Mouse (Mus musculus): ENCODE results near the gene Rabac1. TPM values are rescaled to one million over a fixed set of nuclear protein-coding genes. Genes with fewer than 3 reads are reported as not detected.

Gene Rabac1
- polyA plus RNA-seq, 1 experiment from 2014 or later = 176 TPM

- no peak overlapping the region for H3K4me2 ChIP-seq (replicated peaks)
- H3K9me3 ChIP-seq = no peaks in the 10 kb centered on the region
- H3K4me1 ChIP-seq (replicated peaks) = peaks cover 13% of the 10 kb centered on the region
- ATAC-seq = no peak
- WGBS = 28% methylated on average over 9 of the region's 9 CpGs
- H3K36me3 ChIP-seq = peaks cover 32% of the 10 kb centered on the region
- H3K27me3 ChIP-seq = no peaks in the 10 kb centered on the region
- no peak overlapping the region for H3K9ac ChIP-seq (replicated peaks)
- H3K4me3 ChIP-seq (replicated peaks) = no peak overlapping the region
- H3K27ac ChIP-seq = no peak overlapping the region
Observed at GRCm38 (mm10) chr7:24974893-24975595, 2.5 kb upstream of the Rabac1 start.

- peaks cover 26% of the 10 kb centered on the region for H3K36me3 ChIP-seq
- H3K4me2 ChIP-seq (replicated peaks) = no peak overlapping the region
- no peak overlapping the region for H3K27ac ChIP-seq
- no peaks in the 10 kb centered on the region for H3K9me3 ChIP-seq
- H3K4me1 ChIP-seq (replicated peaks) = peaks cover 13% of the 10 kb centered on the region
- H3K9ac ChIP-seq (replicated peaks) = no peak overlapping the region
- no peaks in the 10 kb centered on the region for H3K27me3 ChIP-seq
- WGBS = 81% methylated on average over 5 of the region's 5 CpGs
- H3K4me3 ChIP-seq (replicated peaks) = no peak overlapping the region
- ATAC-seq = no peak
Observed at GRCm38 (mm10) chr7:24973902-24974301, 1.3 kb upstream of the Rabac1 start.

- no peak overlapping the region for H3K9ac ChIP-seq (replicated peaks)
- 86% methylated on average over 4 of the region's 4 CpGs for WGBS
Observed at GRCm38 (mm10) chr7:24973208-24973607, 654 bp upstream of the Rabac1 start.

GRCm38 (mm10) chr7:24971261-24971971, 1.1 kb downstream of the Rabac1 start:
- Histone ChIP-seq H3K36me3 (peaks cover 9% of the 10 kb centered on the region), H3K4me1 (replicated peaks) (peaks cover 13% of the 10 kb centered on the region), H3K9ac (replicated peaks) (peak overlapping the region; percentile 85), H3K9me3 (no peaks in the 10 kb centered on the region), H3K27ac (peak overlapping the region; percentile 65), H3K27me3 (no peaks in the 10 kb centered on the region), H3K4me2 (replicated peaks) (peak overlapping the region; percentile 80), H3K4me3 (replicated peaks) (peak overlapping the region; percentile 76)
- WGBS = 8% methylated on average over 18 of the region's 19 CpGs
- peak; percentile 7 for ATAC-seq

More at GRCm38 (mm10) chr7:24973208-24973607, 654 bp upstream of the Rabac1 start:
- ATAC-seq = no peak
- Histone ChIP-seq H3K27me3 (no peaks in the 10 kb centered on the region), H3K9me3 (no peaks in the 10 kb centered on the region), H3K4me3 (replicated peaks) (no peak overlapping the region), H3K4me2 (replicated peaks) (no peak overlapping the region), H3K27ac (no peak overlapping the region), H3K4me1 (replicated peaks) (peaks cover 13% of the 10 kb centered on the region), H3K36me3 (peaks cover 20% of the 10 kb centered on the region)

- H3K27me3 ChIP-seq = no peaks in the 10 kb centered on the region
- H3K9ac ChIP-seq (replicated peaks) = no peak overlapping the region
- H3K9me3 ChIP-seq = no peaks in the 10 kb centered on the region
- no peak overlapping the region for H3K4me3 ChIP-seq (replicated peaks)
- peaks cover 13% of the 10 kb centered on the region for H3K4me1 ChIP-seq (replicated peaks)
- WGBS = 94% methylated on average over 3 of the region's 3 CpGs
- no peak overlapping the region for H3K27ac ChIP-seq
- no peak overlapping the region for H3K4me2 ChIP-seq (replicated peaks)
- no peak for ATAC-seq
- H3K36me3 ChIP-seq = peaks cover 9% of the 10 kb centered on the region
Observed at GRCm38 (mm10) chr7:24970341-24970740, 2.2 kb downstream of the Rabac1 start.

- H3K36me3 ChIP-seq = peaks cover 9% of the 10 kb centered on the region
- H3K27me3 ChIP-seq = no peaks in the 10 kb centered on the region
- no peak overlapping the region for H3K4me3 ChIP-seq (replicated peaks)
- ATAC-seq = no peak
- H3K4me1 ChIP-seq (replicated peaks) = peaks cover 13% of the 10 kb centered on the region
- H3K4me2 ChIP-seq (replicated peaks) = no peak overlapping the region
- H3K9ac ChIP-seq (replicated peaks) = no peak overlapping the region
- 74% methylated on average over 11 of the region's 12 CpGs for whole genome bisulfite sequencing
- H3K27ac ChIP-seq = no peak overlapping the region
- no peaks in the 10 kb centered on the region for H3K9me3 ChIP-seq
Observed at GRCm38 (mm10) chr7:24969805-24970204, 2.7 kb downstream of the Rabac1 start.

GRCm38 (mm10) chr7:24968463-24968862, 4.1 kb downstream of the Rabac1 start:
- Histone ChIP-seq H3K9ac (replicated peaks) (no peak overlapping the region), H3K4me1 (replicated peaks) (peaks cover 13% of the 10 kb centered on the region), H3K36me3 (peaks cover 9% of the 10 kb centered on the region), H3K4me2 (replicated peaks) (no peak overlapping the region), H3K27me3 (no peaks in the 10 kb centered on the region), H3K4me3 (replicated peaks) (no peak overlapping the region), H3K27ac (no peak overlapping the region), H3K9me3 (no peaks in the 10 kb centered on the region)
- no peak for ATAC-seq
- WGBS = 72% methylated on average over 6 of the region's 6 CpGs

GRCm38 (mm10) chr7:24967966-24968365, 4.6 kb downstream of the Rabac1 start:
- Histone ChIP-seq H3K9ac (replicated peaks) (no peak overlapping the region), H3K4me2 (replicated peaks) (no peak overlapping the region), H3K27me3 (no peaks in the 10 kb centered on the region), H3K27ac (no peak overlapping the region), H3K4me1 (replicated peaks) (peaks cover 13% of the 10 kb centered on the region), H3K36me3 (peaks cover 9% of the 10 kb centered on the region), H3K9me3 (no peaks in the 10 kb centered on the region), H3K4me3 (replicated peaks) (no peak overlapping the region)
- ATAC-seq = no peak
- 93% methylated on average over 8 of the region's 8 CpGs for WGBS

- Histone ChIP-seq H3K4me2 (replicated peaks) (no peak overlapping the region), H3K27me3 (no peaks in the 10 kb centered on the region), H3K4me1 (replicated peaks) (no peaks in the 10 kb centered on the region), H3K36me3 (peaks cover 6% of the 10 kb centered on the region), H3K4me3 (replicated peaks) (no peak overlapping the region), H3K9ac (replicated peaks) (no peak overlapping the region), H3K9me3 (no peaks in the 10 kb centered on the region), H3K27ac (no peak overlapping the region)
- peak; percentile 59 for ATAC-seq
- WGBS = 10% methylated on average over 5 of the region's 5 CpGs
Observed at GRCm38 (mm10) chr7:24964897-24965535, 7.5 kb downstream of the Rabac1 start.

- no peak for ATAC-seq
- H3K9ac ChIP-seq (replicated peaks) = no peak overlapping the region
- H3K27ac ChIP-seq = no peak overlapping the region
- no peaks in the 10 kb centered on the region for H3K36me3 ChIP-seq
- no peak overlapping the region for H3K4me2 ChIP-seq (replicated peaks)
- H3K4me1 ChIP-seq (replicated peaks) = no peaks in the 10 kb centered on the region
- no peaks in the 10 kb centered on the region for H3K27me3 ChIP-seq
- H3K4me3 ChIP-seq (replicated peaks) = no peak overlapping the region
- 83% methylated on average over 2 of the region's 2 CpGs for WGBS
- no peaks in the 10 kb centered on the region for H3K9me3 ChIP-seq
Observed at GRCm38 (mm10) chr7:24964288-24964687, 8.3 kb downstream of the Rabac1 start.

- H3K9ac ChIP-seq (replicated peaks) = peak overlapping the region; percentile 59
- no peak for ATAC-seq
- 2% methylated on average over 26 of the region's 33 CpGs for WGBS
- no peak overlapping the region for H3K27ac ChIP-seq
- H3K4me3 ChIP-seq (replicated peaks) = peak overlapping the region; percentile 37
- H3K9me3 ChIP-seq = no peaks in the 10 kb centered on the region; the same call in 1 of the 2 replicates
- H3K36me3 ChIP-seq = no peaks in the 10 kb centered on the region
- H3K4me2 ChIP-seq (replicated peaks) = peak overlapping the region; percentile 58
- H3K4me1 ChIP-seq (replicated peaks) = peaks cover 39% of the 10 kb centered on the region
- peaks cover 71% of the 10 kb centered on the region for H3K27me3 ChIP-seq
Observed at GRCm38 (mm10) chr7:24955226-24955625, 17.3 kb downstream of the Rabac1 start.

GRCm38 (mm10) chr7:24954450-24954849, 18.1 kb downstream of the Rabac1 start:
- H3K27ac ChIP-seq = no peak overlapping the region
- no peaks in the 10 kb centered on the region; the same call in 1 of the 2 replicates for H3K9me3 ChIP-seq
- H3K4me2 ChIP-seq (replicated peaks) = peak overlapping the region; percentile 58
- peak overlapping the region; percentile 37 for H3K4me3 ChIP-seq (replicated peaks)
- H3K9ac ChIP-seq (replicated peaks) = peak overlapping the region; percentile 36
- WGBS = 2% methylated on average over 30 of the region's 30 CpGs
- peaks cover 47% of the 10 kb centered on the region for H3K4me1 ChIP-seq (replicated peaks)
- H3K36me3 ChIP-seq = no peaks in the 10 kb centered on the region
- 0 out of 2 replicates have a peak, but pooled peaks have one; percentile 25 for ATAC-seq
- H3K27me3 ChIP-seq = peaks cover 78% of the 10 kb centered on the region

All from midbrain, embryonic 13.5 days (tissue).